Mouse (Mus musculus) A20 (cell line): ENCODE measurements at regions not wholly inside any gene's neighbourhood (a gene's known extent, or its start where the extent isn't known, plus 50 kb on each side); places are given as distances from the start of the nearest gene placed in this dataset.

Experiments used
- DNase-seq: peaks from one replicate; pipeline ENCODE4 v3.0.0-alpha.2; 2011; ENCODE audit warnings: low read depth, low spot score

GRCm38 (mm10) chr1:69376923-69377706, 269.3 kb upstream of the Erbb4 start:
- no peak for DNase-seq

DNA sequence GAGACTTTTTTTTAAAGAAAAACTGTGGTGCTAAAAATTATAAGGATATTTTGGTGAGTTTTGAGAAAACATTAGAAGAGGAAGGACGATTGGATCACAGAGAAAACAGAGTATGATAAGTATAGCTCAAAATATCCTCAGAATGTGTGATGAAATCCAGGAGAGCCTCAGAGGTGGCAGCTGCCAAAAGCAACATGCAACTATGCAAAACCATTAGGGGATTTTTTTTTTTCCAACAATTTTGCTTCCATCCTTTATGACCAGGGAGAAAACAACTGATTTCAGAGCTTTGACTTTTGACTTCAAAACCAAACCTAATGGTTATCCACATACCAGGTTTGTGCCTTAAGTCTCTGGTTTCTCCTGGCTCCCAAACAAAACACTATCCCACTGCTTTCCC, 267.4 kb upstream of the Erbb4 start:
- DNase-seq: no peak

DNA sequence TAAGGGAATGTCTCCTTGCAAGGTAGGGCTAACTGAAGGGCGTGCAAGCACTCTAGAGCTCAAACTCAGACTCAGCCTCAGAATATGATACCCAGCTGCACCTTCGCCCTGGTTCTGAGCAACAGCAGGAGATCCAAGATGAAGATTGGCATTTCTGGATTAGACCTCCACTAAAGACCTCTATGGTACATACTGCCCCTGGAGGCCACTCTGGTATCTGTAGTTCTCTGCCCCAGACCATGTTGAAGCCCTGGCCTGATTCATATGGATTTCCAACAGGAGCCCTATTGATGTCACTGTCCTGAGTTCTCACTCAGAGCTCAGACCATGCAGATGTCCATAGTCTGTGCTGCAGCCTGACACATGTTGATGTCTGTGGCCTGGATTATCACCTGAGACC, 262.2 kb upstream of the Erbb4 start:
- DNase-seq: no peak

GRCm38 (mm10) chr1:69367531-69367930, 259.7 kb upstream of the Erbb4 start:
- DNase-seq: no peak

DNA sequence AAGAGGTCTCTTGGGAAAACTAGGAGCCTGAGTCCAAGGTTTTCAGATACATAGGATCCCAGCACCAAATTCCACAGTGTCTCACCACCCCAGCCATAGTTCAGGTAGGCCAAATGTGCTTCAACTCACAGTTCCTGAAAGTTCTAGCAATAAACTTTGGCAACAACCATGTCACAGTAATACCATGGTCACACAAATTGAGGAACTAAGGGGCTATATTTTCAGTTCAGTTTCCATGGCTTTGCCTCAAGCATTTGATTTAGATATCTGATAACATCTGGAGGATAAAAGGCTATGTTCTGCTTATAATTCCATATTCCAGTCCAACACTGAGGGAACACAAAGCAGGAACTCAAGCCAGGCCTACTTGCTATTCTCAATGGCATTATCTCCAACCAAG, 256.2 kb upstream of the Erbb4 start:
- no peak for DNase-seq

DNA sequence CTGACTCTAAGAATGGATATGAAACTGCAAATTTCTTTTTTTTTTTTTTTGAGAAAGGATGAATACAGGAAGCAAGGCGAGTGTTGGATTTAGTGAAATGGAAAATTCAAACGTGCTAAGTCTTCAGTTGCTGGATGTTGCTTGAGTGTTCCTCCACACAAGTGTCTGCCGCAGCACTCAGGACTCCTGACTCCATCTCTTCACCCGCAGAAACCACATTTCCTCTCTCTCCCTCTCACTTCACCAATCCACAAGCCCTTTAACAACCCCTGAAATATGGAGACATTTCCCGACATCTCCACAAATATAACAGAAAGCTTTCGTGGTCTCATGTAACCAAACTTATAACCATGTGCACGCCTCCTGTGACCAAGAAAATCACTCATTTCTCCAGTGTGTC, 249.7 kb upstream of the Erbb4 start:
- no peak for DNase-seq

- DNase-seq: no peak
Observed at GRCm38 (mm10) chr1:69350417-69350816, 242.6 kb upstream of the Erbb4 start.

DNA sequence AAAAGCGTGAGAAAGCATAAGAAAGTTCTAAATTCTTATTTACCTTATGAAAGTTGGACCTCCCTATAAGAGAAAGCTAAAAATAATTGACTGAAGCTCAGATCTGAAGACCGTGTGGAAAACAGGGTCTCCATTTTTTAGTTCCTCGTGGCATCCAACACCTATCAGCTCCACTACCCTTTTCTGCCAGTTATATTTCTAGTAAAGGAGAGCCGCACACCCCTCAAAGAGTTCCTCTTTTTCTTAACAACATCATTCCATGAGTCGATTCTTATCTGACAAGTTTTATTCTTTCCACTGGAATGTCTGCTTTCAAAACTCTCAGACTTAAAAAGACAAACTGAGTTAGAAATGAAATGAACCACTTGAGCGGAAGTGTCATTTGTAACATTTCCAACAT, 242.0 kb upstream of the Erbb4 start:
- DNase-seq: no peak

GRCm38 (mm10) chr1:69342100-69342499, 234.2 kb upstream of the Erbb4 start:
- no peak for DNase-seq

- no peak for DNase-seq
Observed at GRCm38 (mm10) chr1:69340481-69340880, 232.6 kb upstream of the Erbb4 start.

GRCm38 (mm10) chr1:69331418-69332254, 223.8 kb upstream of the Erbb4 start:
- no peak for DNase-seq

GRCm38 (mm10) chr1:69329399-69329798, 221.5 kb upstream of the Erbb4 start:
- DNase-seq: no peak

GRCm38 (mm10) chr1:69326711-69327110, 218.9 kb upstream of the Erbb4 start:
- DNase-seq: no peak

GRCm38 (mm10) chr1:69319526-69319925, 211.7 kb upstream of the Erbb4 start:
- DNase-seq: no peak

DNA sequence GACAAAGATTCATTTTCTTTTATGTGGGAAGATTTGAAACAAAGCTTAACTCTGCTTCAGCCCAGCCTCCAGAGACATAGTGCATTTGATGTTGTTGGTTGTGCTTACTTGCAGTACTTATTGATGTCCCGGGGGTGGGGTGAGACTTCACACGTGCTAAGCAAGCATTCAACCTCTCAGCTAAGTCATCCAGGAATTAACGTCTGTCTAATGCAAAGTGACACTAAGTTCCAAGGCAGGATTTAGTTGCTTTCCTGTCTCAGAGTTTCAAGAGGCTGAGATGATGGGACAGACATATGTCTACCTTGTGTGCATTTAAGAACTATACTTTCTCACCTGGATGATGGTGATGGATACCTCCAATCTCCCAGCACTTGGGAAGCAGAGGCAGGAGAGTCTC, 189.0 kb upstream of the Erbb4 start:
- no peak for DNase-seq

GRCm38 (mm10) chr1:69291329-69291728, 183.5 kb upstream of the Erbb4 start:
- no peak for DNase-seq

DNA sequence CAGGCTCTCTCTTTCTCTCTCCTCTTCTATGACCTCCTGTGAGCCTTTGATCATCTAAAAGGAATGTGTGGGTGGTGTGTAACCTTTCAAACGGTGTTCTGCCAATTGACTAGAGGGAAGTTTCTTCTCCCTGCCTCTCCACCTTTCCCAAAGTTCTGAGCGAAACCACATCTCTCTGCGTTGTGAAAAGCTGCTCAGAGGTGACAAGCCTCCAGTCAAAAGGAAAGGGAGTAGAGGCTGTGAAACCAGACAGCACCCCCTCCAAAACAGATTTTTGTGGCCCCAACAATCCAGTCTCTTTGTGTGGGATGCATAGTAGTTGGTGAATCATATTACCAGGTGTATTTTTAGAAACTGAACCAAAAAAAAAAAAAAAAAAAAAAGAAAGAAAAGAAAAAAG, 178.5 kb upstream of the Erbb4 start:
- DNase-seq: no peak

DNA sequence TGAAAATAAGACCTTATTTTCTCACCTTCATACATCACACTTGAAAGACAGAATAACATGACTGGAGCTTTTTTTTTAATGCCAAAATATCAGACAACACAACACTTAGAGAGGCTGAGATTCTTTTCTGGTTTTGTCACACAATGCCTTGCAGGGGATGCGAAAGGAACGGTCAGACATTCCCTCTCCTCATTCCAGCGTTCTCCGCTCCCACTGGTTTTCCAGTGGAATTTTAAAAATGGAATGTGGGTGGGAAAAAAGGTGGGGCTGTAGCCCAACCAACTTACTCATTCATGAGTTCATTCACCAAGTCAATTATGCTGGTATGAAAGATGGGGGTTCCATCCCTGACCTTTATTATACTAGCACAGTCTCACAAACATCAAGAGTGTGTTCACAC, 169.6 kb upstream of the Erbb4 start:
- no peak for DNase-seq

GRCm38 (mm10) chr1:69247691-69248090, 139.8 kb upstream of the Erbb4 start:
- DNase-seq: no peak

DNA sequence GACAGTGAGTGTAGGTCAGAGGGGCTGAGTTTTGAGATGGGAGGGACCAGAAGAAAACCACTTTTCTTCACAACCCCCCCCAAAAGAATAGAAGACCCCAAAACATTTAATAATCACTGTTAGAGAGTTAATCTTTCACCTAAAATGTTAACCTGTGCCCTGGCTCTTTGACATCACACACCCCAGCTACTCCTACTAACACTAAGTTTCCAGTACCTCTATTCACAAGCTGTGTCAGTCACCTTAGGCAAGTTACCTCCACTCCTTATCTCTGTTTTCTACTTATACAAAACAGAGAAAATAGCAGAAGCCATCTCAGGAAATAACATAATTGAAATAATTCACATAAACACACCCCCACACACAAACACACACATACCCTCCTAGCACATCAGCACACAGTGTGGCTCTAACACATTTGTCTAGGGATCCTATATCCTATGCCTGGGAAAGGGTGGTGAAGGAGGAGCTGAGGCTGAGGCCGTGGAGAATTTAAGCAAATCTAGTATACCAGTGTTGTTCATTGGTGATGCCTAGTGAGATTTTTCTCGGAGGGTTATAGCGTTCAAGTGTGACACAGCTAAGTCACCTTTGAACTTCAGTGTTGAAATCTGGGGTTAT, 134.5 kb upstream of the Erbb4 start:
- no peak for DNase-seq

GRCm38 (mm10) chr1:69241502-69242214, 133.8 kb upstream of the Erbb4 start:
- DNase-seq: peak; percentile 1

DNA sequence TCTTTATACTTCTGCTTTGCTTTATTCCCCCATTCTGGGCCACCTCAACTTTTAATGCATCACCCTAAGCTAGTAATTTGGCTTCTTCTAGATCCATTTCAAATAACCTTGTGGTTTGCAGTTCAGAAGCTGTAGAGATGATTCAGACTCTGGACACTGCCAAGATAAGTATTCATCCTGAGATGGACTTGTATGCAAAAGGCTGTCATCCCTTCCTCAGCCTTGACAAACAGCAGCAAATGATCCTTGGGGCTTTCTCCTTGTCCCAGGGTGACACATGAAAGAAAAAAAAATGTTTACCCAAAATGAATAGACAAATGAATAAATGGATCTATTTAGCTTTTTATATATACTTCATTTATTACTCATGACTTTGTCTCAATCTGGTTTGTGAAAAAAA, 120.0 kb upstream of the Erbb4 start:
- DNase-seq: no peak
